Mouse (Mus musculus): ENCODE results near the gene Col6a4.

DNA sequence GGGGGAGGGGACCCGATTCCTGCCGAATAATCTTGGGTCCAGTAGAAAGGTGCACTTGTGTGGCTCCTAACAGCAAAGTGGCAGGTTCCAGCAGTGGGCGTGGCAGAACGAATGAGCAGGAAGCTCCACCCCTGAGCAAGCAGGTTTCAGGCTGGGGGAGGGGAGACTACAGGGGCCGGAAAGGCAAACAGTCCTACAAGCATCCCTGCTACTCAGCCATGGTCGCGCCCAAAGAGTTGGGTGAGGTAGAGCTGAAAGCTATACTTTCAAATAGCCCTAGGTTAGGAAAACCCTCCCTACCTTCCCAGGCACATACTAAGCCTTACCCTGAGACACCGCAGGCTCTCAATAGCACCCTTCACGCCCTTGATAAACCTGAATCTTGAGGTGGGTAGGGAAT, 9.7 kb upstream of the Col6a4 start:
- no peak for TF ChIP-seq CTCF (IDR thresholded peaks at IDR 0.05; ENCODE audit: low read depth, low read length)
- TF ChIP-seq EP300 (IDR thresholded peaks at IDR 0.05; ENCODE audit: insufficient read depth, low read depth, low read length): no peak
- TF ChIP-seq POLR2A (IDR thresholded peaks at IDR 0.05; ENCODE audit: insufficient read depth, low read length): no peak

Data from ES-Bruce4 (cell line).